In genomic region chr10:84810030-84810849, GRCm38 (mm10) we compare ENCODE assay signal across 12 mouse cellular contexts. TPM values are rescaled to one million over a fixed set of nuclear protein-coding genes. Genes with fewer than 3 reads are reported as not detected.
DNase-seq lines count a peak whose midpoint lies in the region; ATAC-seq lines count a peak whose summit lies in the region.
"Had no signal": no experiment of that assay in that cellular context is flagged by ENCODE, and none has a peak within 500 bp of the region (broad histone marks: within the 10 kb centered on the region; RNA-seq: fewer than 3 reads in every experiment).

No protein-coding gene starts in this region.

- intact Hi-C loops in heart, postnatal 14 days (cut with DNase I): loop anchor here (5.0 kb wide), 1 partner anchor 33 kb away; no protein-coding TSS in a partner anchor

- no peak for ATAC-seq in megakaryocyte progenitor cell, adult 5-6 weeks (replicated peaks; ENCODE audit: poor library complexity)

- peak; percentile 34 to 58 for DNase-seq in cerebellum, postnatal 10 days
- no peak for DNase-seq in cerebellum, adult 8-10 months
- peak; percentile 23 for DNase-seq in layer of hippocampus, adult 11-12 months (ENCODE audit: low spot score)
- no peak for DNase-seq in layer of hippocampus, postnatal 25 days (ENCODE audit: extremely low spot score in 1 of 2, low spot score in 1 of 2)
- DNase-seq in adrenal gland, postnatal 25 days: peak; percentile 20
- DNase-seq in heart, postnatal 14 days: peak; percentile 26 to 53
- DNase-seq in cerebellum, adult 18-20 months: no peak
- DNase-seq: B cell, adult 2 months; embryo, embryonic 11 days had no signal

RNA-seq across cellular contexts. Expression of gene Rfx4, which starts 54.4 kb away (rescaled TPM):
- total RNA-seq in layer of hippocampus, postnatal 25 days (2021): 10 to 100 TPM in 1 of 2 experiments, 1 to 10 TPM in 1; 9.3 to 12.6 TPM
- total RNA-seq in adrenal gland, postnatal 25 days (2021): not detected in 2 replicates
- total RNA-seq in heart, postnatal 14 days (2021): under 1 TPM; 0.07 to 0.19 TPM
- not detected in 2 replicates for total RNA-seq in megakaryocyte progenitor cell, adult 5-6 weeks (2015)
- not detected in 2 replicates for total RNA-seq in megakaryocyte progenitor cell, adult 5-6 weeks (2017)
- total RNA-seq: adrenal gland, postnatal 36 days; neutrophil, adult 5-6 weeks had no signal

Comparison
In these comparisons a context has a peak if more than half of its experiments do, and no peak if none do; other contexts are left out.
1. DNase-seq: peak in cerebellum, postnatal 10 days (2 of 2), layer of hippocampus, adult 11-12 months (single experiment), adrenal gland, postnatal 25 days (single experiment) and heart, postnatal 14 days (2 of 2); none in cerebellum, adult 8-10 months (single experiment), layer of hippocampus, postnatal 25 days (0 of 2) and cerebellum, adult 18-20 months (0 of 2).